Mouse (Mus musculus) neural tube, embryonic 11.5 days (tissue): Measurements from ENCODE around the gene Kcnq1. TPM values are rescaled to one million over a fixed set of nuclear protein-coding genes. Genes with fewer than 3 reads are reported as not detected.

Experiments used
- ATAC-seq: fragments of 200-750 bp; cut with Nextera tagmentation; 2 replicates; pipeline ENCODE4 v1.8.0; 2017; ENCODE audit warnings: moderate number of reproducible peaks, mild to moderate bottlenecking, moderate TSS enrichment, moderate library complexity; ENCODE audit not compliant: insufficient read depth, low FRiP score, low TSS enrichment
- DNase-seq: peaks from one replicate; pipeline ENCODE4 v3.0.0-alpha.2; 2015; ENCODE audit warnings: low spot score
- H3K27ac ChIP-seq: fragments of 300-500 bp; sonication (generic); 2 replicates; pipeline ENCODE4 v1.5.1; 2014; ENCODE audit warnings: low read depth, mild to moderate bottlenecking, low read length
- H3K27me3 ChIP-seq: fragments of 300-500 bp; sonication (generic); 2 replicates; pipeline ENCODE4 v1.6.1; 2014; ENCODE audit warnings: mild to moderate bottlenecking, low read length, mixed read lengths; ENCODE audit not compliant: control insufficient read depth, insufficient read depth
- H3K36me3 ChIP-seq: fragments of 300-500 bp; sonication (generic); 2 replicates; pipeline ENCODE4 v1.6.1; 2014; ENCODE audit warnings: mild to moderate bottlenecking, low read length, moderate library complexity, mixed read lengths; ENCODE audit not compliant: control insufficient read depth, insufficient read depth
- H3K4me1 ChIP-seq: fragments of 300-500 bp; sonication (generic); 2 replicates; pipeline ENCODE4 v1.6.1; 2014; ENCODE audit warnings: low read length, mixed read lengths; ENCODE audit not compliant: control insufficient read depth, insufficient read depth
- H3K4me2 ChIP-seq: fragments of 300-500 bp; sonication (generic); 2 replicates; pipeline ENCODE4 v1.6.1; 2014; ENCODE audit warnings: low read depth, mild to moderate bottlenecking, moderate library complexity
- H3K4me3 ChIP-seq: fragments of 300-500 bp; sonication (generic); 2 replicates; pipeline ENCODE4 v1.5.1; 2014; ENCODE audit warnings: low read depth, low read length
- H3K9ac ChIP-seq: fragments of 300-500 bp; sonication (generic); 2 replicates; pipeline ENCODE4 v1.6.1; 2014; ENCODE audit warnings: mild to moderate bottlenecking, low read length
- H3K9me3 ChIP-seq: fragments of 300-500 bp; sonication (generic); 2 replicates; pipeline ENCODE4 v1.6.1; 2016; ENCODE audit warnings: low read length; ENCODE audit not compliant: control insufficient read depth
- WGBS: fragments of 180-500 bp; shearing (Covaris S2); extraction: QIAGEN DNeasy Blood & Tissue Kit; methylation state at CpG from one replicate; pipeline ENCODE4 v1.1.7; 2014; 5-methylcytosine and 5-hydroxymethylcytosine counted together
- polyA plus RNA-seq: library from polyadenylated mRNA; unstranded; fragments of >200 nt; fragmentation: Nextera tagmentation; extraction: Ambion mirVana; gene quantifications from 2 replicates; pipeline ENCODE4 v1.2.1, GENCODE M21; 2014

Kcnq1 gene
- polyA plus RNA-seq, 1 experiment from 2014 or later = 1.7 TPM

DNA sequence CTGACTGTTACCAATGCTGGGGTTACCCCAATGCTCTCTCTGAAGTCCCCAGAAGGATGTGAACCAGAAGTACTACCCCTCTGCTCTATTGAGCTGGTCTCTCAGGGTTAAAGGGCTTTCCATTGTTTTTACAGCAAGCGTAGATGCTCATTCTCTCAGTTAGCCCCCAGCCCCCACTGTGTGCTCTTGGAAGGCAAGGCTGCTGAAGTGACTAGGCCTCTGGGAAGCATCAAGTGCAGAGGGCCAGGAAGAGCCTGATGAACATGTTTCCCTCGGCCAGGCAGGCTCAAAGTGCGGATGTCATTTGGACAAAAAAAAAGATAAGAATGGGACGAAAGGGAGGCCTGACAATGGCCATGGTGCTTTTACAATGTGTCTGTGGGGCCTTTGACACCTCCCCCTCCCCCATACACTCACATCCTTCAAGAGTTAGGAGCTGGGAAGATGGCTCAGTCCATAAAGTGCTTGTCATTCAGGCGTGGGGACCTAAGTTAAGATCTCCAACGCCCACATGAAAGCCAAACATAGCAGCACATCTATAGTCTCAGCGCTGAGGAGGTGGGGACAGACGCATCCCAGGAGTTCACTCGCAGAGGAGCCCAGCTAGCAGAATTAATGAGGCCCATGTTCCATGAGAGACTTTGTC is 196.6 kb downstream of the Kcnq1 start:
- ATAC-seq (no peak), DNase-seq (no peak)
- Histone ChIP-seq H3K27ac (no peak overlapping the region), H3K4me3 (no peak overlapping the region), H3K9me3 (no peaks in the 10 kb centered on the region), H3K4me2 (no peak overlapping the region), H3K27me3 (no peaks in the 10 kb centered on the region), H3K36me3 (no peaks in the 10 kb centered on the region), H3K4me1 (peaks cover 18% of the 10 kb centered on the region), H3K9ac (no peak overlapping the region)
- 53% methylated on average over 9 of the region's 9 CpGs for WGBS

DNA sequence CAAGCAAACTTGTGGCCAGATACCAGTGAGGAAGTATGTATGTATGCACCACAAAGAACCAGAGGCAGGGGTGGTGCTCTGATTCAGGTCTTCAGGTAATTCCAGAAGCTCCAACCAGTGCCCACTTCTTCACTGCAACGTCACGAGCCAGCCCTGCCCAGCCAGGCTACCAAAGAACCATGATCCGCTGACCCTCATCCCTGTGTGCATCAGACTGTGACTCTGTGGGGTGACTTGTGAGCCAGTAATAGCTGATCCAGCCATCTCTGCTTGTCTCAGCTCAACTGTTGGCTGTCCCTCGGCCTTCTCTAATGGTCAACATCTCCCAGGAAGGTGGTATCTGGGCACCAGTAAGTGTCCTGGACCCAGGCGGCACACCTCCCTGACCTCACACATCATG is 197.4 kb downstream of the Kcnq1 start:
- WGBS = 91% methylated on average over 5 of the region's 5 CpGs
- no peak overlapping the region for H3K4me3 ChIP-seq
- no peaks in the 10 kb centered on the region for H3K36me3 ChIP-seq
- no peaks in the 10 kb centered on the region for H3K9me3 ChIP-seq
- H3K4me1 ChIP-seq = peaks cover 18% of the 10 kb centered on the region
- H3K27me3 ChIP-seq = no peaks in the 10 kb centered on the region
- DNase-seq (no peak), ATAC-seq (no peak)
- H3K4me2 ChIP-seq = no peak overlapping the region
- no peak overlapping the region for H3K9ac ChIP-seq
- H3K27ac ChIP-seq = no peak overlapping the region

DNA sequence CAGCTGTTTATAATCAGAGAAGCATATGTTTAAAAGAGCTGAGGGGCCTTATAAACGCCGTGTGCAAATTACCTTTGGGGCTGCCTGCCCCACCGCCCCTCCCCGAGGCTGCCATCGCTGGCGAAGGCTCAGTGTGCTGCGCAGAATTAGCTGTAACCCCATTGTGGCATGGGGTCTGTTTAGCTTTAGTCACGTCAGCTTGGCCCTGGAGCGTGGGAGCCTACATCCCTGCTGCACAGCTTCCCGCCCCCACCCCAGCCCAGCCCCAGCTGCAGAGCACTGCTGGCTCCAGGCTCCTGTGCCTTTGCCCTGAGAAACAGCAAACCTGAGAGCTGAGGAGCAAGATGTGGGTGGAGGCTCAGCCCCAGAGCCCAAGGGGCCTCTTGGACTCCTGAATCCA is 199.6 kb downstream of the Kcnq1 start:
- 49% methylated on average over 10 of the region's 10 CpGs for WGBS
- DNase-seq = peak; percentile 31
- Histone ChIP-seq H3K4me1 (peaks cover 17% of the 10 kb centered on the region), H3K36me3 (no peaks in the 10 kb centered on the region), H3K4me3 (no peak overlapping the region), H3K27ac (no peak overlapping the region), H3K9me3 (no peaks in the 10 kb centered on the region), H3K4me2 (no peak overlapping the region), H3K27me3 (no peaks in the 10 kb centered on the region), H3K9ac (peak overlapping the region; percentile 22)
- no peak for ATAC-seq

DNA sequence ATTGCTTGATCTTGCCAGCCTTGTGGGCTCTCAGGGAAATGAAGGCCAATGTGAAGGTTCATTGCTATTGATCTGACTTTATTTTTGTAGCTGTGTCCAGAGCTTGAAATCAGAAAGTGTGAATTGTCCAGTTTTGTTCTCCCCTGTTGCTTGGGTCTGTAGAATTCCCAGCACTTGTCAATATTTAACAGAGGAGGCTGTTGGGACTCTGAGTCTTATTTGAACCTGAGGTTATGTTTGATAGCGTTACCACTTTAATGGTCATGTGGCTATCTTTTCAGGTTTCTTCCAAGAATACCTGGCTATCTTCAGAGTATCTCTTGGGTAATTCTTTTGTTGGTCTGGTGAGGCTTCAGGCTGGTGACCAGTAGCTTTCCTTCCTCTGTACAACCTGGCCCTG is 201.8 kb downstream of the Kcnq1 start:
- H3K9me3 ChIP-seq = no peaks in the 10 kb centered on the region
- no peak overlapping the region for H3K9ac ChIP-seq
- DNase-seq (no peak), ATAC-seq (no peak)
- no peak overlapping the region for H3K4me2 ChIP-seq
- WGBS = 97% methylated on average over 1 of the region's 1 CpGs
- no peak overlapping the region for H3K4me3 ChIP-seq
- H3K4me1 ChIP-seq = peaks cover 13% of the 10 kb centered on the region
- no peak overlapping the region for H3K27ac ChIP-seq
- H3K36me3 ChIP-seq = no peaks in the 10 kb centered on the region
- H3K27me3 ChIP-seq = no peaks in the 10 kb centered on the region

GRCm38 (mm10) chr7:143310311-143310710 is 204.1 kb downstream of the Kcnq1 start:
- no peaks in the 10 kb centered on the region for H3K36me3 ChIP-seq
- H3K4me2 ChIP-seq = no peak overlapping the region
- DNase-seq = no peak
- peaks cover 12% of the 10 kb centered on the region for H3K4me1 ChIP-seq
- H3K9ac ChIP-seq = no peak overlapping the region
- no peaks in the 10 kb centered on the region for H3K9me3 ChIP-seq
- H3K27me3 ChIP-seq = no peaks in the 10 kb centered on the region
- 65% methylated on average over 3 of the region's 3 CpGs for WGBS
- no peak overlapping the region for H3K27ac ChIP-seq
- H3K4me3 ChIP-seq = no peak overlapping the region
- no peak for ATAC-seq

DNA sequence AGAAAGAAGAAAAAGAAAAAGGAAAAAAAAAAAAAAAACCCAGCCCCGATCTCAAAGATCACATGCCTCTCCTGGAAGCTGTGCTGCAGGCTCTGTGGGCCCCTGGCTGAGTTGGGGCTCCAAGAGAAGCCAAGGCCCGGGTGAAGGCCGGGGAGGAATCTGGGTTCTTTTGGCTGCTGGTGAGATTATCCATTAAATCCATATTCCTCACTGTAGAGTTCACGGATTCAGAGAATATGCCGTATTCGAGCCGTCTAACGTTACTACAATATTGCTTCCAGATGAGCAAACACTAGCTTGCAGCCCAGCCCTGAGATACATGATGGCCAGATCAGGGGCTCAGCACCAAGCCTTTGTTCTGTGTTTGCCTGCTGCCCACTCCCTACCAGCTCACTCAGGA is 204.7 kb downstream of the Kcnq1 start:
- WGBS = 62% methylated on average over 8 of the region's 8 CpGs
- H3K4me3 ChIP-seq = no peak overlapping the region

GRCm38 (mm10) chr7:143311471-143311870 is 205.3 kb downstream of the Kcnq1 start:
- Histone ChIP-seq H3K27me3 (no peaks in the 10 kb centered on the region), H3K9me3 (no peaks in the 10 kb centered on the region), H3K4me3 (no peak overlapping the region), H3K9ac (no peak overlapping the region), H3K4me2 (no peak overlapping the region), H3K27ac (no peak overlapping the region), H3K4me1 (0 out of 2 replicates have a peak, but pooled peaks cover 5% of the 10 kb centered on the region), H3K36me3 (no peaks in the 10 kb centered on the region)
- no peak for ATAC-seq
- 88% methylated on average over 7 of the region's 7 CpGs for WGBS
- DNase-seq = no peak

More for the DNA sequence above, 204.7 kb downstream of the Kcnq1 start:
- H3K9ac ChIP-seq = no peak overlapping the region
- no peaks in the 10 kb centered on the region for H3K9me3 ChIP-seq
- DNase-seq = peak; percentile 29
- H3K4me2 ChIP-seq = no peak overlapping the region
- no peak for ATAC-seq
- no peaks in the 10 kb centered on the region for H3K27me3 ChIP-seq
- H3K4me1 ChIP-seq = peaks cover 7% of the 10 kb centered on the region
- H3K27ac ChIP-seq = no peak overlapping the region
- H3K36me3 ChIP-seq = no peaks in the 10 kb centered on the region

DNA sequence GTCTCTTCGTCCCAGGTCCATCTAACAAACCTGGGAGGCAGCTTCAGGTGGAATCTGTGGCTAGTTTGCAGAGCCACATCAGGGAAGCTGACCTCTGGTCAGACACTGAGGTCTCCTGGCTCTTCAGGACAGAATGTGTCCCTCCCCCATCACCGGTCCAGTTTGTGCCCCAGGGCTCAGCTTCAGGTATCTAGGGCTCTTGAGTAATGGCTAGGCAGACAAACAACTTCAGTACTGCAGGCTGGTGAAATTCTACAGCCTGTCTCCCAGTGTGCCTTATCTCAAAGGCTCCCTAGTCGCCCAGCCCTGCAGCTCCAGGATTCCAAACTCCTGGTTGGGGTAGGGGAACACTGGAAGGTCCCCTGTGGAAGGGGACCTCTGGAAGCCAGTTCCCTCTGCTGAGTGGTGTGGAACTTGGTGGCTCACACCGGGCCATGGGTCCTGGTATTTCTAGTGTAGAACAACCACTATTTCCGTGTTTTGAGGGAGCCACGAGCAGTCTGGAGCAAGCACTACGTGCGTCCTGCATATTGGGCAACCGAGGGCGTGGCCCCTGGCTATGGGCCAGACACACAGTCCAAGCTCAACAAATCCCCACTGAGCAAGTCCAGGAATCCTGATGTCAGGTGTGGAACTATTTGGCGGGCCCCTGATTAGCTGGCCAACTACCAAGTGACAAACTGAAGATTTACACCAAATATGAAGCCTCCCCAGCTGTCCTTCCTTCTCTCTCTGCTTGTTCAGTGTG is 207.6 kb downstream of the Kcnq1 start:
- Histone ChIP-seq H3K4me2 (no peak overlapping the region), H3K9me3 (no peaks in the 10 kb centered on the region), H3K4me1 (0 out of 2 replicates have a peak, but pooled peaks cover 5% of the 10 kb centered on the region), H3K27me3 (no peaks in the 10 kb centered on the region), H3K4me3 (no peak overlapping the region), H3K36me3 (no peaks in the 10 kb centered on the region), H3K27ac (no peak overlapping the region), H3K9ac (no peak overlapping the region)
- no peak for DNase-seq
- ATAC-seq = no peak
- 85% methylated on average over 11 of the region's 11 CpGs for WGBS

DNA sequence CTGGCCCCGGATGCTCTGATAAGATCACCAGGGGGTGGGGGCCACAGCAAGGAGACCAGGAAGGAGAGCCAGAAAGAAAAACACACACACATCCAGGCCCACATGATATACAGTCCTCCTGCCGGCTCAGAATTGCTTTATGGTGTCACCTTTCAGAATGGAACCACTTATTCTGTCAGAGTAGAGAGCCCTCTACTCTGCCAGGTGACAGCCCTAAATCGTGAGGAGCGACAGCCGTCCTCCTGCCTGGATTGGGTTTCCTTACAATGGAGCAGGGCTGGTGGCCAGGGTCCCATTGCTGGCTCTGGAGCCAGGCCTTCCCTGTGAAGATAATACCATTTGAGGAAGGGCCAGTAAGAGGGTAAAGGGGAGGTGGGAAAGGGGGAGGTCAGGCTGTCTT is 212.3 kb downstream of the Kcnq1 start:
- ATAC-seq (no peak), DNase-seq (no peak)
- Histone ChIP-seq H3K27me3 (no peaks in the 10 kb centered on the region), H3K27ac (no peak overlapping the region), H3K36me3 (no peaks in the 10 kb centered on the region), H3K4me2 (no peak overlapping the region), H3K9ac (no peak overlapping the region), H3K4me1 (no peaks in the 10 kb centered on the region), H3K4me3 (no peak overlapping the region), H3K9me3 (no peaks in the 10 kb centered on the region)
- 35% methylated on average over 5 of the region's 5 CpGs for WGBS
